Mouse (Mus musculus): Measurements from ENCODE around the gene Hspbap1. TPM values are rescaled to one million over a fixed set of nuclear protein-coding genes. Genes with fewer than 3 reads are reported as not detected.

The Hspbap1 gene
- polyA plus RNA-seq, 1 experiment, result 6.3 TPM

- DNase-seq (ENCODE audit: low read depth in 1 of 2, low spot score in 2 of 2), result peak in 1 of 2 experiments; percentile 29
- Histone ChIP-seq H3K4me1 (ENCODE audit: control insufficient read depth, insufficient read depth, insufficient read length) (peaks cover 10% of the 10 kb centered on the region; the same call in 1 of the 2 replicates), H3K4me3 (ENCODE audit: extremely low read depth, insufficient read depth, insufficient read length) (no peak overlapping the region), H3K27ac (ENCODE audit: insufficient read depth, low read length) (peak overlapping the region; percentile 14; the same call in 1 of the 2 replicates), H3K36me3 (ENCODE audit: control insufficient read depth, insufficient read depth, low read length) (0 out of 2 replicates have a peak, but pooled peaks cover 1% of the 10 kb centered on the region), H3K27me3 (ENCODE audit: control insufficient read depth, insufficient read depth, low read length) (no peaks in the 10 kb centered on the region)
- TF ChIP-seq POLR2A (IDR thresholded peaks at IDR 0.05; ENCODE audit: low read depth, low read length) (no peak), CTCF (IDR thresholded peaks at IDR 0.05; ENCODE audit: extremely low read depth, insufficient read depth, insufficient read length, insufficient replicate concordance) (no peak)
- 26% methylated on average over 9 of the region's 9 CpGs for WGBS
Measured at GRCm38 (mm10) chr16:35747417-35748236, 22.5 kb upstream of the Hspbap1 start.

DNA sequence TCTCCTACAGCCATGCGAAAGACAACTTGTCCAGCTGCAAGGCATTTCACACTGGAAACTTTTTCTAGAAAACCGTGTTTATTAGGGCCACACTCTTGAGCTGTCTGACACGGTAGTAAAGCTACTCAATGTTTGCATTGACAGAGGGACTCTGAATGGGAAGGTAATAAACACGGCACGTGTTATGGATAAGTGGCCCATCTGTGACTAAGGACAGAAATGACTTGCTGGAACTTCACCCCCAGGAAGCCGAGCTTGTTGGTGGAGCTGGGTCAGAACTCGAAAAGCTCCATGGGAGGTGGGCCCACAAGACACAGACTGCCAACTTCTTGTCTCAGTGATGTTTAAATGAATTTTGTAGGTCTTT, 22.0 kb upstream of the Hspbap1 start:
- Histone ChIP-seq H3K4me3 (ENCODE audit: extremely low read depth, insufficient read depth, insufficient read length) (no peak overlapping the region), H3K4me1 (ENCODE audit: control insufficient read depth, insufficient read depth, insufficient read length) (peaks cover 9% of the 10 kb centered on the region; the same call in 1 of the 2 replicates), H3K36me3 (ENCODE audit: control insufficient read depth, insufficient read depth, low read length) (0 out of 2 replicates have a peak, but pooled peaks cover 1% of the 10 kb centered on the region), H3K27me3 (ENCODE audit: control insufficient read depth, insufficient read depth, low read length) (no peaks in the 10 kb centered on the region), H3K27ac (ENCODE audit: insufficient read depth, low read length) (no peak overlapping the region)
- DNase-seq (ENCODE audit: low read depth in 1 of 2, low spot score in 2 of 2), result no peak
- 89% methylated on average over 7 of the region's 7 CpGs for WGBS
- TF ChIP-seq CTCF (IDR thresholded peaks at IDR 0.05; ENCODE audit: extremely low read depth, insufficient read depth, insufficient read length, insufficient replicate concordance), result no peak
- TF ChIP-seq POLR2A (IDR thresholded peaks at IDR 0.05; ENCODE audit: low read depth, low read length), result no peak

DNA sequence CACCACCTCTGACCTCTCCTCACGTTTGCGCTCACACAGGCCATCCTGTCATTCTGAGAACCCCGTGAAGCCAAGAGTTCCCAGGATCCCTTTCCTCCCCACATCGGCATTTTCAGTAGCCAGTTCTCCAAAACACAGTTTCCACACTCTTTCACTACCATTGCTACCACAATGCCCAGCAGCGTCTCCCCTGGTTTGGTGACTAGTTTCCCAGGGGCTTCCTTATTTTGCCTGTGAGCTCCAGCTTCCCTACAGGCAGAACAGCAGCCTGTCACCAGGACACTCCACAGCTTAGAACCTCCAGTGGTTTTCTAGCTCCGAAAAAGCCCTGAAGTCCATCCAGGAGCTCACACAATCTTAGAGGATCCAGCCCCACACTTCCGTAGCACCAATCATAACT, 20.8 kb upstream of the Hspbap1 start:
- no peak for DNase-seq (ENCODE audit: low read depth in 1 of 2, low spot score in 2 of 2)
- 0 out of 2 replicates have a peak, but pooled peaks cover 1% of the 10 kb centered on the region for H3K36me3 ChIP-seq (ENCODE audit: control insufficient read depth, insufficient read depth, low read length)
- H3K4me3 ChIP-seq (ENCODE audit: extremely low read depth, insufficient read depth, insufficient read length), result no peak overlapping the region
- TF ChIP-seq CTCF (IDR thresholded peaks at IDR 0.05; ENCODE audit: extremely low read depth, insufficient read depth, insufficient read length, insufficient replicate concordance) (no peak), POLR2A (IDR thresholded peaks at IDR 0.05; ENCODE audit: low read depth, low read length) (no peak)
- no peaks in the 10 kb centered on the region for H3K27me3 ChIP-seq (ENCODE audit: control insufficient read depth, insufficient read depth, low read length)
- peaks cover 9% of the 10 kb centered on the region; the same call in 1 of the 2 replicates for H3K4me1 ChIP-seq (ENCODE audit: control insufficient read depth, insufficient read depth, insufficient read length)
- WGBS, result 95% methylated on average over 7 of the region's 7 CpGs
- no peak overlapping the region for H3K27ac ChIP-seq (ENCODE audit: insufficient read depth, low read length)

DNA sequence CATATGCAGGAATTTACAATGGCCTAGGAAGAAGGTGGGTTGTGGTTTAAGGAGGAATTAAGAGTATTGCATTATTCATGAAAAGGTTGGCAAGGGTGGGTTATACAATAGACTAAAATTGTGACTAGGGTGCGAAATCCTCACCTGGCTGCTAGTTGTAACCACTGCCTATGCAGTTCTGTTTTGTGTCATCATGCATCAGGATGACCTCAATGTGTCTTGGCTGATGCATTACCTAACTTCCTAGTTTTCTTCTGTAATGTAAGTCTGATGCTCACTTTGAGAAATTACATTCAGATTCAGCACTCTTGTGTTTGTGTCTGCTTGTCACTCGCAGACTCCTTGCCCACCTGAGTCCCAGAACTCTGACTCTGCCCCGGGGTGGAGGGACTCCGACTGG, 18.3 kb upstream of the Hspbap1 start:
- 93% methylated on average over 4 of the region's 4 CpGs for WGBS
- Histone ChIP-seq H3K27me3 (ENCODE audit: control insufficient read depth, insufficient read depth, low read length) (no peaks in the 10 kb centered on the region), H3K4me3 (ENCODE audit: extremely low read depth, insufficient read depth, insufficient read length) (no peak overlapping the region), H3K36me3 (ENCODE audit: control insufficient read depth, insufficient read depth, low read length) (0 out of 2 replicates have a peak, but pooled peaks cover 1% of the 10 kb centered on the region), H3K4me1 (ENCODE audit: control insufficient read depth, insufficient read depth, insufficient read length) (peaks cover 9% of the 10 kb centered on the region; the same call in 1 of the 2 replicates), H3K27ac (ENCODE audit: insufficient read depth, low read length) (no peak overlapping the region)
- TF ChIP-seq CTCF (IDR thresholded peaks at IDR 0.05; ENCODE audit: extremely low read depth, insufficient read depth, insufficient read length, insufficient replicate concordance), result no peak
- no peak for DNase-seq (ENCODE audit: low read depth in 1 of 2, low spot score in 2 of 2)

DNA sequence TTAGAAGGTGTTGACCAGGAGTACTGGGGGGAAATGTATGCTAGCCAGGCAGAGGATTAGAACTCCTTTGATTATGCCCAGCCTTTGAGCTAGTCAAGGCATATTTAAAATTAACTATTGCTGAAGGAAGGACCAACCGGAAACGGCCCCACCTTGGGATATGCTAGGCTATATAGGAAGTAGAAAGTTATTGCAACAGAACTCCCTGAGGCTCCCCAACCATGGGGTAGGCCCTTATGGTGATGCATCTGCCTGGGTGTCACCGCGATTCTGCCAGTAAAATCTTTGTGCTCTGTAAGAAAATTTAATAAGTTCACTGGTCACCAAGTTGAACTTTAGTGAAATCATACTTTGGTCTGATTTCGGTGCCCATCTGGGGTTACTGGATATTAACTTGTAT, 16.2 kb upstream of the Hspbap1 start:
- 86% methylated on average over 5 of the region's 5 CpGs for WGBS
- Histone ChIP-seq H3K36me3 (ENCODE audit: control insufficient read depth, insufficient read depth, low read length) (no peaks in the 10 kb centered on the region), H3K4me1 (ENCODE audit: control insufficient read depth, insufficient read depth, insufficient read length) (no peaks in the 10 kb centered on the region; the same call in 1 of the 2 replicates), H3K27me3 (ENCODE audit: control insufficient read depth, insufficient read depth, low read length) (no peaks in the 10 kb centered on the region), H3K27ac (ENCODE audit: insufficient read depth, low read length) (no peak overlapping the region), H3K4me3 (ENCODE audit: extremely low read depth, insufficient read depth, insufficient read length) (no peak overlapping the region)
- DNase-seq (ENCODE audit: low read depth in 1 of 2, low spot score in 2 of 2), result no peak
- no peak for TF ChIP-seq CTCF (IDR thresholded peaks at IDR 0.05; ENCODE audit: extremely low read depth, insufficient read depth, insufficient read length, insufficient replicate concordance)
- no peak for TF ChIP-seq POLR2A (IDR thresholded peaks at IDR 0.05; ENCODE audit: low read depth, low read length)

GRCm38 (mm10) chr16:35755502-35756334, 14.5 kb upstream of the Hspbap1 start:
- Histone ChIP-seq H3K27ac (ENCODE audit: insufficient read depth, low read length) (no peak overlapping the region), H3K36me3 (ENCODE audit: control insufficient read depth, insufficient read depth, low read length) (no peaks in the 10 kb centered on the region), H3K27me3 (ENCODE audit: control insufficient read depth, insufficient read depth, low read length) (no peaks in the 10 kb centered on the region), H3K4me1 (ENCODE audit: control insufficient read depth, insufficient read depth, insufficient read length) (no peaks in the 10 kb centered on the region; the same call in 1 of the 2 replicates), H3K4me3 (ENCODE audit: extremely low read depth, insufficient read depth, insufficient read length) (no peak overlapping the region)
- DNase-seq (ENCODE audit: low read depth in 1 of 2, low spot score in 2 of 2), result no peak
- WGBS, result 59% methylated on average over 6 of the region's 6 CpGs
- TF ChIP-seq CTCF (IDR thresholded peaks at IDR 0.05; ENCODE audit: extremely low read depth, insufficient read depth, insufficient read length, insufficient replicate concordance) (no peak), POLR2A (IDR thresholded peaks at IDR 0.05; ENCODE audit: low read depth, low read length) (no peak)

All from spleen, adult 2 months (tissue).